Mouse (Mus musculus) liver, embryonic 11.5 days (tissue): Measurements from ENCODE around the gene Samd4b. TPM values are rescaled to one million over a fixed set of nuclear protein-coding genes. Genes with fewer than 3 reads are reported as not detected.
A peak's percentile ranks its signal among the peaks of the same experiment; 100 is the strongest.

Source experiments
- ATAC-seq: fragments of 200-750 bp; cut with Nextera tagmentation; replicated peaks from 2 replicates; pipeline ENCODE4 v1.8.0; 2017; ENCODE audit warnings: moderate number of reproducible peaks, mild to moderate bottlenecking, moderate TSS enrichment, moderate library complexity; ENCODE audit not compliant: low FRiP score
- DNase-seq: peaks from one replicate; pipeline ENCODE4 v3.0.0-alpha.2; 2017; ENCODE audit warnings: low spot score
- H3K27ac ChIP-seq: fragments of 300-500 bp; sonication (generic); 2 replicates; pipeline ENCODE4 v1.5.1; 2014; ENCODE audit warnings: mild to moderate bottlenecking, low read depth, low read length, control low read depth
- H3K27me3 ChIP-seq: fragments of 300-500 bp; sonication (generic); replicated peaks from 2 replicates; pipeline ENCODE4 v1.6.1; 2014; ENCODE audit warnings: low read length, mixed read lengths; ENCODE audit not compliant: control insufficient read depth, insufficient read depth
- H3K36me3 ChIP-seq: fragments of 300-500 bp; sonication (generic); 2 replicates; pipeline ENCODE4 v1.6.1; 2014; ENCODE audit warnings: mild to moderate bottlenecking, low read length, moderate library complexity, mixed read lengths; ENCODE audit not compliant: control insufficient read depth, insufficient read depth
- H3K4me1 ChIP-seq: fragments of 300-500 bp; sonication (generic); replicated peaks from 2 replicates; pipeline ENCODE4 v1.6.1; 2014; ENCODE audit warnings: low read length, mixed read lengths; ENCODE audit not compliant: control insufficient read depth, insufficient read depth
- H3K4me2 ChIP-seq: fragments of 300-500 bp; sonication (generic); 2 replicates; pipeline ENCODE4 v1.6.1; 2014; ENCODE audit warnings: mild to moderate bottlenecking, control low read depth, moderate library complexity
- H3K4me3 ChIP-seq: fragments of 300-500 bp; sonication (generic); 2 replicates; pipeline ENCODE4 v1.5.1; 2014; ENCODE audit warnings: low read depth, low read length, control low read depth
- H3K9ac ChIP-seq: fragments of 300-500 bp; sonication (generic); 2 replicates; pipeline ENCODE4 v1.6.1; 2014; ENCODE audit warnings: low read depth, low read length, control low read depth
- H3K9me3 ChIP-seq: fragments of 300-500 bp; sonication (generic); 2 replicates; pipeline ENCODE4 v1.6.1; 2016; ENCODE audit warnings: low read length, inconsistent platforms, mixed read lengths; ENCODE audit not compliant: control insufficient read depth
- WGBS: fragments of 180-500 bp; shearing (Covaris S2); extraction: QIAGEN DNeasy Blood & Tissue Kit; methylation state at CpG from one replicate; pipeline ENCODE4 v1.1.7; 2014; 5-methylcytosine and 5-hydroxymethylcytosine counted together
- polyA plus RNA-seq: library from polyadenylated mRNA; unstranded; fragments of >200 nt; fragmentation: Nextera tagmentation; extraction: Ambion mirVana; gene quantifications from 2 replicates; pipeline ENCODE4 v1.2.1, GENCODE M21; 2014

Gene Samd4b
- polyA plus RNA-seq, 1 experiment from 2014 or later: 18.6 TPM

- Histone ChIP-seq H3K27me3 (no peaks in the 10 kb centered on the region), H3K9me3 (no peaks in the 10 kb centered on the region), H3K27ac (peak overlapping the region; percentile 89), H3K9ac (peak overlapping the region; percentile 79), H3K4me3 (peak overlapping the region; percentile 82), H3K36me3 (peaks cover 7% of the 10 kb centered on the region; the same call in 1 of the 2 replicates), H3K4me2 (peak overlapping the region; percentile 88), H3K4me1 (peaks cover 55% of the 10 kb centered on the region)
- whole genome bisulfite sequencing: 37% methylated on average over 20 of the region's 20 CpGs
- ATAC-seq (peak; percentile 83), DNase-seq (peak; percentile 72)
Measured at GRCm38 (mm10) chr7:28596436-28597276, 1.3 kb downstream of the Samd4b start.

GRCm38 (mm10) chr7:28595751-28596435 lies 2.1 kb downstream of the Samd4b start:
- Histone ChIP-seq H3K27me3 (no peaks in the 10 kb centered on the region), H3K4me3 (peak overlapping the region; percentile 82), H3K9me3 (no peaks in the 10 kb centered on the region), H3K9ac (peak overlapping the region; percentile 31), H3K4me2 (peak overlapping the region; percentile 88), H3K4me1 (peaks cover 58% of the 10 kb centered on the region), H3K36me3 (peaks cover 7% of the 10 kb centered on the region; the same call in 1 of the 2 replicates), H3K27ac (peak overlapping the region; percentile 89; the same call in 1 of the 2 replicates)
- WGBS: 82% methylated on average over 8 of the region's 8 CpGs
- DNase-seq (no peak), ATAC-seq (no peak)

GRCm38 (mm10) chr7:28593206-28594111 lies 4.5 kb downstream of the Samd4b start:
- Histone ChIP-seq H3K4me3 (no peak overlapping the region), H3K27me3 (no peaks in the 10 kb centered on the region), H3K36me3 (peaks cover 7% of the 10 kb centered on the region; the same call in 1 of the 2 replicates), H3K4me2 (no peak overlapping the region; the same call in 1 of the 2 replicates), H3K27ac (no peak overlapping the region), H3K4me1 (peaks cover 62% of the 10 kb centered on the region), H3K9ac (no peak overlapping the region), H3K9me3 (no peaks in the 10 kb centered on the region)
- ATAC-seq (no peak), DNase-seq (no peak)
- 55% methylated on average over 14 of the region's 14 CpGs for WGBS

- Histone ChIP-seq H3K4me2 (no peak overlapping the region), H3K27ac (no peak overlapping the region), H3K9ac (no peak overlapping the region)
Measured at GRCm38 (mm10) chr7:28591862-28592261, 6.1 kb downstream of the Samd4b start.

GRCm38 (mm10) chr7:28587644-28588043 lies 10.3 kb downstream of the Samd4b start:
- Histone ChIP-seq H3K27ac (peak overlapping the region; percentile 39), H3K27me3 (no peaks in the 10 kb centered on the region), H3K4me3 (no peak overlapping the region), H3K36me3 (no peaks in the 10 kb centered on the region), H3K9ac (0 out of 2 replicates have a peak overlapping the region, but pooled peaks have one; percentile 1), H3K9me3 (no peaks in the 10 kb centered on the region), H3K4me2 (no peak overlapping the region), H3K4me1 (peaks cover 69% of the 10 kb centered on the region)
- ATAC-seq (no peak), DNase-seq (no peak)

More at GRCm38 (mm10) chr7:28591862-28592261, 6.1 kb downstream of the Samd4b start:
- H3K4me3 ChIP-seq: no peak overlapping the region
- DNase-seq (no peak), ATAC-seq (no peak)
- H3K27me3 ChIP-seq: no peaks in the 10 kb centered on the region
- peaks cover 7% of the 10 kb centered on the region; the same call in 1 of the 2 replicates for H3K36me3 ChIP-seq
- WGBS: 81% methylated on average over 1 of the region's 1 CpGs
- peaks cover 73% of the 10 kb centered on the region for H3K4me1 ChIP-seq
- no peaks in the 10 kb centered on the region for H3K9me3 ChIP-seq

GRCm38 (mm10) chr7:28586663-28587411 lies 11.1 kb downstream of the Samd4b start:
- H3K4me1 ChIP-seq: peaks cover 69% of the 10 kb centered on the region
- H3K9ac ChIP-seq: no peak overlapping the region
- ATAC-seq (no peak), DNase-seq (no peak)
- no peaks in the 10 kb centered on the region for H3K36me3 ChIP-seq
- WGBS: 67% methylated on average over 6 of the region's 6 CpGs
- no peak overlapping the region for H3K4me2 ChIP-seq
- H3K9me3 ChIP-seq: no peaks in the 10 kb centered on the region
- H3K4me3 ChIP-seq: no peak overlapping the region
- H3K27ac ChIP-seq: no peak overlapping the region
- H3K27me3 ChIP-seq: no peaks in the 10 kb centered on the region

GRCm38 (mm10) chr7:28585001-28585400 lies 12.9 kb downstream of the Samd4b start:
- peak overlapping the region; percentile 31; the same call in 1 of the 2 replicates for H3K9ac ChIP-seq
- H3K4me2 ChIP-seq: peak overlapping the region; percentile 50
- H3K36me3 ChIP-seq: no peaks in the 10 kb centered on the region
- no peak overlapping the region for H3K4me3 ChIP-seq
- WGBS: 79% methylated on average over 6 of the region's 6 CpGs
- no peak for DNase-seq
- no peak for ATAC-seq
- no peaks in the 10 kb centered on the region for H3K27me3 ChIP-seq
- H3K9me3 ChIP-seq: no peaks in the 10 kb centered on the region
- H3K4me1 ChIP-seq: peaks cover 69% of the 10 kb centered on the region
- peak overlapping the region; percentile 87; the same call in 1 of the 2 replicates for H3K27ac ChIP-seq
